20 mouse cellular contexts compared by ENCODE assay signal in the genomic region with DNA sequence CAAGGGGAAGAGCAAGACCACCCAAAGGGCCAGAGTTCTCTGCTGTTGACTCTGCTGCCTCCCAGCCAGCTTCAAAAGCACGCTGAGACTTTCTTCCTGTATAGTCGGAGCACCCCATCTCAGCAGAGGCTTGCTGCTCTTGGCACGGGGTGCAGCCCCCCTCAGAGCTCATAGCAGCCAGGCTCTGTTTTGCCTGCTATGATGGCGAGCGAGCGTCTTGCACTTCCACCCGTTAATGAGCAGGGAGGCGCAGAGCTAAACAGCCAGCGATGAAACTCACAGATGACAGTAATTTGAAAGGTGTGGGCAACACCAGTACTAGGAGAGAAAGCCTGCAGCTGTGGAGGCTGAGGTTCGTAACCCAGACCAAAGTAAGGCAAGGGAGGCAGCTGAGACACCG.
DNase-seq lines count a peak whose midpoint lies in the region; ATAC-seq and TF ChIP-seq lines count a peak whose summit lies in the region.
"Had no signal": no experiment of that assay in that cellular context is flagged by ENCODE, and none has a peak within 500 bp of the region (broad histone marks: within the 10 kb centered on the region; RNA-seq: fewer than 3 reads in every experiment).

No protein-coding gene starts in this region.

- no peak overlapping the region for H3K27ac ChIP-seq in forebrain, embryonic 15.5 days (replicated peaks)
- no peak overlapping the region for H3K27ac ChIP-seq in forebrain, embryonic 13.5 days
- no peak overlapping the region for H3K27ac ChIP-seq in forebrain, postnatal 0 days (ENCODE audit: low read depth, low read length)
- no peak overlapping the region for H3K27ac ChIP-seq in forebrain, embryonic 10.5 days
- H3K27ac ChIP-seq in midbrain, embryonic 14.5 days (replicated peaks; ENCODE audit: low read depth, low read length): no peak overlapping the region
- H3K27ac ChIP-seq in midbrain, embryonic 15.5 days: no peak overlapping the region
- H3K27ac ChIP-seq: embryonic facial prominence, embryonic 13.5 days; embryonic facial prominence, embryonic 15.5 days had no signal

- H3K9ac ChIP-seq in forebrain, embryonic 15.5 days (replicated peaks): no peak overlapping the region
- no peak overlapping the region for H3K9ac ChIP-seq in forebrain, embryonic 13.5 days
- H3K9ac ChIP-seq in forebrain, postnatal 0 days: no peak overlapping the region
- no peak overlapping the region for H3K9ac ChIP-seq in midbrain, embryonic 14.5 days (replicated peaks; ENCODE audit: low read length)
- H3K9ac ChIP-seq in midbrain, embryonic 15.5 days: no peak overlapping the region
- H3K9ac ChIP-seq: embryonic facial prominence, embryonic 13.5 days; embryonic facial prominence, embryonic 15.5 days had no signal

- peak; percentile 35 for DNase-seq in forebrain, postnatal 0 days
- no peak for DNase-seq in forebrain, embryonic 10.5 days (ENCODE audit: extremely low spot score, low spot score)
- peak; percentile 5 for DNase-seq in midbrain, embryonic 14.5 days
- peak; percentile 78 for DNase-seq in brain, embryonic 14.5 days (ENCODE audit: low read depth)
- DNase-seq in left cerebral cortex, adult 11 months (ENCODE audit: low spot score): no peak
- DNase-seq: adrenal gland, adult 2 months; adrenal gland, postnatal 10 days; adrenal gland, postnatal 25 days; cerebellum, adult 11 months; cerebellum, adult 18-20 months; cerebellum, adult 8-10 months; cerebellum, adult 9-11 months; cerebellum, postnatal 36 days; embryo, embryonic 11 days had no signal

- no peak overlapping the region for H3K4me2 ChIP-seq in forebrain, embryonic 15.5 days (replicated peaks)
- H3K4me2 ChIP-seq in forebrain, embryonic 13.5 days: no peak overlapping the region
- peak overlapping the region; percentile 10; the same call in 1 of the 2 replicates for H3K4me2 ChIP-seq in forebrain, postnatal 0 days (ENCODE audit: low read depth)
- no peak overlapping the region for H3K4me2 ChIP-seq in midbrain, embryonic 14.5 days (ENCODE audit: low read length)
- no peak overlapping the region for H3K4me2 ChIP-seq in midbrain, embryonic 15.5 days
- H3K4me2 ChIP-seq: embryonic facial prominence, embryonic 13.5 days; embryonic facial prominence, embryonic 15.5 days had no signal

- TF ChIP-seq POLR2A in brain, embryonic 14.5 days (IDR thresholded peaks at IDR 0.05; ENCODE audit: borderline replicate concordance, extremely low read depth, insufficient read depth, insufficient read length, poor library complexity, severe bottlenecking): no peak

- no peak overlapping the region for H3K4me3 ChIP-seq in forebrain, embryonic 15.5 days
- H3K4me3 ChIP-seq in forebrain, embryonic 13.5 days: no peak overlapping the region
- no peak overlapping the region for H3K4me3 ChIP-seq in forebrain, postnatal 0 days (ENCODE audit: low read depth, low read length)
- no peak overlapping the region for H3K4me3 ChIP-seq in forebrain, embryonic 10.5 days
- H3K4me3 ChIP-seq in midbrain, embryonic 14.5 days (replicated peaks; ENCODE audit: low read depth, low read length): no peak overlapping the region
- H3K4me3 ChIP-seq in midbrain, embryonic 15.5 days: no peak overlapping the region
- H3K4me3 ChIP-seq: embryonic facial prominence, embryonic 13.5 days; embryonic facial prominence, embryonic 15.5 days; erythroblast, embryonic 14.5 days had no signal

- H3K27me3 ChIP-seq in forebrain, embryonic 15.5 days: no peaks in the 10 kb centered on the region
- no peaks in the 10 kb centered on the region for H3K27me3 ChIP-seq in forebrain, embryonic 13.5 days
- no peaks in the 10 kb centered on the region for H3K27me3 ChIP-seq in forebrain, postnatal 0 days (ENCODE audit: insufficient read depth, low read length)
- no peaks in the 10 kb centered on the region for H3K27me3 ChIP-seq in forebrain, embryonic 10.5 days (ENCODE audit: poor library complexity, severe bottlenecking)
- no peaks in the 10 kb centered on the region for H3K27me3 ChIP-seq in midbrain, embryonic 14.5 days (ENCODE audit: control insufficient read depth, insufficient read depth, low read length)
- no peaks in the 10 kb centered on the region for H3K27me3 ChIP-seq in midbrain, embryonic 15.5 days (replicated peaks)
- H3K27me3 ChIP-seq: embryonic facial prominence, embryonic 13.5 days; embryonic facial prominence, embryonic 15.5 days had no signal

- H3K36me3 ChIP-seq in forebrain, embryonic 15.5 days: no peaks in the 10 kb centered on the region
- H3K36me3 ChIP-seq in forebrain, embryonic 13.5 days (ENCODE audit: poor library complexity, severe bottlenecking): no peaks in the 10 kb centered on the region
- no peaks in the 10 kb centered on the region for H3K36me3 ChIP-seq in forebrain, postnatal 0 days (ENCODE audit: insufficient read depth)
- H3K36me3 ChIP-seq in forebrain, embryonic 10.5 days (replicated peaks): no peaks in the 10 kb centered on the region
- H3K36me3 ChIP-seq in midbrain, embryonic 14.5 days (ENCODE audit: control insufficient read depth, insufficient read depth, low read length): no peaks in the 10 kb centered on the region
- no peaks in the 10 kb centered on the region for H3K36me3 ChIP-seq in midbrain, embryonic 15.5 days (replicated peaks)
- H3K36me3 ChIP-seq: embryonic facial prominence, embryonic 13.5 days; embryonic facial prominence, embryonic 15.5 days had no signal

- peak; percentile 61 for ATAC-seq in forebrain, embryonic 15.5 days (replicated peaks)
- no peak for ATAC-seq in forebrain, embryonic 13.5 days
- peak; percentile 64 for ATAC-seq in forebrain, postnatal 0 days
- ATAC-seq in midbrain, embryonic 14.5 days (ENCODE audit: low FRiP score, low TSS enrichment): no peak
- ATAC-seq in midbrain, embryonic 15.5 days (replicated peaks): no peak

- H3K4me1 ChIP-seq in forebrain, embryonic 15.5 days: peaks cover 18% of the 10 kb centered on the region
- H3K4me1 ChIP-seq in forebrain, embryonic 13.5 days: peaks cover 16% of the 10 kb centered on the region
- H3K4me1 ChIP-seq in forebrain, postnatal 0 days (ENCODE audit: insufficient read depth): peaks cover 5% of the 10 kb centered on the region; the same call in 1 of the 2 replicates
- peaks cover 8% of the 10 kb centered on the region for H3K4me1 ChIP-seq in forebrain, embryonic 10.5 days
- 0 out of 2 replicates have a peak, but pooled peaks cover 2% of the 10 kb centered on the region for H3K4me1 ChIP-seq in midbrain, embryonic 14.5 days (ENCODE audit: control insufficient read depth, insufficient read depth, low read length)
- peaks cover 10% of the 10 kb centered on the region; the same call in 1 of the 2 replicates for H3K4me1 ChIP-seq in midbrain, embryonic 15.5 days

- WGBS in forebrain, embryonic 15.5 days: 42% methylated on average over 11 of the region's 11 CpGs
- WGBS in forebrain, embryonic 13.5 days: 57% methylated on average over 11 of the region's 11 CpGs
- WGBS in forebrain, postnatal 0 days: 35% methylated on average over 11 of the region's 11 CpGs
- WGBS in forebrain, embryonic 10.5 days: 79% methylated on average over 11 of the region's 11 CpGs
- 79% methylated on average over 11 of the region's 11 CpGs for WGBS in midbrain, embryonic 14.5 days
- WGBS in midbrain, embryonic 15.5 days: 64% methylated on average over 11 of the region's 11 CpGs

- TF ChIP-seq CTCF in forebrain, postnatal 0 days (IDR thresholded peaks at IDR 0.05; ENCODE audit: low read depth): no peak
- no peak for TF ChIP-seq CTCF in brain, embryonic 14.5 days (IDR thresholded peaks at IDR 0.05; ENCODE audit: borderline replicate concordance, extremely low read depth, insufficient read depth, insufficient read length)

- no peaks in the 10 kb centered on the region for H3K9me3 ChIP-seq in forebrain, embryonic 15.5 days
- H3K9me3 ChIP-seq in forebrain, embryonic 13.5 days (replicated peaks): no peaks in the 10 kb centered on the region
- H3K9me3 ChIP-seq in forebrain, postnatal 0 days (ENCODE audit: low read length): no peaks in the 10 kb centered on the region
- H3K9me3 ChIP-seq in forebrain, embryonic 10.5 days: no peaks in the 10 kb centered on the region
- no peaks in the 10 kb centered on the region for H3K9me3 ChIP-seq in midbrain, embryonic 14.5 days (ENCODE audit: control insufficient read depth, low read length)
- no peaks in the 10 kb centered on the region for H3K9me3 ChIP-seq in midbrain, embryonic 15.5 days
- H3K9me3 ChIP-seq: embryonic facial prominence, embryonic 13.5 days; embryonic facial prominence, embryonic 15.5 days had no signal

Comparison
In these comparisons a context has a peak if more than half of its experiments do, and no peak if none do; other contexts are left out.
1. ATAC-seq: peak in forebrain, embryonic 15.5 days (single experiment) and forebrain, postnatal 0 days (single experiment); none in forebrain, embryonic 13.5 days (single experiment), midbrain, embryonic 14.5 days (single experiment) and midbrain, embryonic 15.5 days (single experiment).
2. DNase-seq: peak in forebrain, postnatal 0 days (single experiment), midbrain, embryonic 14.5 days (single experiment) and brain, embryonic 14.5 days (single experiment); none in forebrain, embryonic 10.5 days (single experiment) and left cerebral cortex, adult 11 months (single experiment).